Mouse (Mus musculus): ENCODE measurements around the gene Nectin4. TPM values are rescaled to one million over a fixed set of nuclear protein-coding genes. Genes with fewer than 3 reads are reported as not detected.
"Not testable (repeated sequence)": the region's sequence is repeated elsewhere in the genome, so short reads cannot be mapped to it uniquely, and the experiment has no call there.

The Nectin4 gene
- 1.4 and 1.6 TPM in 2 replicates for polyA plus RNA-seq (2014; fragmentation: Nextera tagmentation; extraction: Ambion mirVana)

- no peak within 1 kb of the TSS for H3K27ac ChIP-seq (replicated peaks; ENCODE audit: low read depth, low read length)
- no peak within 1 kb of the TSS for H3K9ac ChIP-seq (replicated peaks; ENCODE audit: low read length)
- no peaks in the 10 kb centered on the region for H3K9me3 ChIP-seq (ENCODE audit: control insufficient read depth, low read length)
- no peak within 1 kb of the TSS for H3K4me3 ChIP-seq (replicated peaks; ENCODE audit: low read depth, low read length)
- WGBS, result 45% methylated on average over 20 of the region's 20 CpGs
- no peaks in the 10 kb centered on the region for H3K36me3 ChIP-seq (ENCODE audit: control insufficient read depth, insufficient read depth, low read length)
- H3K4me1 ChIP-seq (ENCODE audit: control insufficient read depth, insufficient read depth, low read length), result no peaks in the 10 kb centered on the region
- H3K4me2 ChIP-seq (ENCODE audit: low read length), result no peak within 1 kb of the TSS
- no peak for DNase-seq
- no peak for ATAC-seq (ENCODE audit: low FRiP score, low TSS enrichment)
- H3K27me3 ChIP-seq (ENCODE audit: control insufficient read depth, insufficient read depth, low read length), result no peaks in the 10 kb centered on the region
These were observed at the start of gene Nectin4 for GRCm38 (mm10) chr1:171369845-171370556. TSS of gene Nectin4 (plus strand) at chr1:171370099.

GRCm38 (mm10) chr1:171320151-171320550, 49.7 kb upstream of the Nectin4 start:
- H3K27me3 ChIP-seq (ENCODE audit: control insufficient read depth, insufficient read depth, low read length), result no peaks in the 10 kb centered on the region
- H3K4me2 ChIP-seq (ENCODE audit: low read length), result no peak overlapping the region
- H3K4me3 ChIP-seq (replicated peaks; ENCODE audit: low read depth, low read length), result no peak overlapping the region
- no peaks in the 10 kb centered on the region for H3K9me3 ChIP-seq (ENCODE audit: control insufficient read depth, low read length)
- no peaks in the 10 kb centered on the region for H3K4me1 ChIP-seq (ENCODE audit: control insufficient read depth, insufficient read depth, low read length)
- DNase-seq (no peak), ATAC-seq (ENCODE audit: low FRiP score, low TSS enrichment) (no peak)
- H3K27ac ChIP-seq (replicated peaks; ENCODE audit: low read depth, low read length), result no peak overlapping the region
- 15% methylated on average over 5 of the region's 5 CpGs for WGBS
- H3K9ac ChIP-seq (replicated peaks; ENCODE audit: low read length), result no peak overlapping the region
- no peaks in the 10 kb centered on the region for H3K36me3 ChIP-seq (ENCODE audit: control insufficient read depth, insufficient read depth, low read length)

- H3K36me3 ChIP-seq (ENCODE audit: control insufficient read depth, insufficient read depth, low read length), result no peaks in the 10 kb centered on the region
- no peaks in the 10 kb centered on the region for H3K4me1 ChIP-seq (ENCODE audit: control insufficient read depth, insufficient read depth, low read length)
- no peak overlapping the region for H3K4me2 ChIP-seq (ENCODE audit: low read length)
- DNase-seq (peak; percentile 73), ATAC-seq (ENCODE audit: low FRiP score, low TSS enrichment) (no peak)
- H3K27ac ChIP-seq (replicated peaks; ENCODE audit: low read depth, low read length), result no peak overlapping the region
- no peaks in the 10 kb centered on the region for H3K9me3 ChIP-seq (ENCODE audit: control insufficient read depth, low read length)
- H3K4me3 ChIP-seq (replicated peaks; ENCODE audit: low read depth, low read length), result no peak overlapping the region
- H3K27me3 ChIP-seq (ENCODE audit: control insufficient read depth, insufficient read depth, low read length), result no peaks in the 10 kb centered on the region
- H3K9ac ChIP-seq (replicated peaks; ENCODE audit: low read length), result no peak overlapping the region
These were observed 48.5 kb upstream of the Nectin4 start for GRCm38 (mm10) chr1:171321415-171321814.

- H3K4me2 ChIP-seq (ENCODE audit: low read length), result no peak overlapping the region
- H3K36me3 ChIP-seq (ENCODE audit: control insufficient read depth, insufficient read depth, low read length), result no peaks in the 10 kb centered on the region
- DNase-seq (no peak), ATAC-seq (ENCODE audit: low FRiP score, low TSS enrichment) (no peak)
- no peak overlapping the region for H3K9ac ChIP-seq (replicated peaks; ENCODE audit: low read length)
- H3K4me1 ChIP-seq (ENCODE audit: control insufficient read depth, insufficient read depth, low read length), result peaks cover under 1% of the 10 kb centered on the region; the same call in 1 of the 2 replicates
- no peak overlapping the region for H3K27ac ChIP-seq (replicated peaks; ENCODE audit: low read depth, low read length)
- no peaks in the 10 kb centered on the region for H3K9me3 ChIP-seq (ENCODE audit: control insufficient read depth, low read length)
- WGBS, result 85% methylated on average over 1 of the region's 1 CpGs
- no peak overlapping the region for H3K4me3 ChIP-seq (replicated peaks; ENCODE audit: low read depth, low read length)
- no peaks in the 10 kb centered on the region for H3K27me3 ChIP-seq (ENCODE audit: control insufficient read depth, insufficient read depth, low read length)
These were observed 47.9 kb upstream of the Nectin4 start for GRCm38 (mm10) chr1:171322012-171322411.

- 94% methylated on average over 2 of the region's 2 CpGs for WGBS
- Histone ChIP-seq H3K36me3 (ENCODE audit: control insufficient read depth, insufficient read depth, low read length) (no peaks in the 10 kb centered on the region), H3K4me3 (replicated peaks; ENCODE audit: low read depth, low read length) (no peak overlapping the region), H3K4me1 (ENCODE audit: control insufficient read depth, insufficient read depth, low read length) (peaks cover 17% of the 10 kb centered on the region), H3K27ac (replicated peaks; ENCODE audit: low read depth, low read length) (no peak overlapping the region), H3K9me3 (ENCODE audit: control insufficient read depth, low read length) (no peaks in the 10 kb centered on the region), H3K4me2 (ENCODE audit: low read length) (no peak overlapping the region), H3K27me3 (ENCODE audit: control insufficient read depth, insufficient read depth, low read length) (no peaks in the 10 kb centered on the region), H3K9ac (replicated peaks; ENCODE audit: low read length) (no peak overlapping the region)
- DNase-seq, result no peak
- no peak for ATAC-seq (ENCODE audit: low FRiP score, low TSS enrichment)
These were observed 44.3 kb upstream of the Nectin4 start for GRCm38 (mm10) chr1:171325571-171325970.

- H3K4me3 ChIP-seq (replicated peaks; ENCODE audit: low read depth, low read length); H3K9me3 ChIP-seq (ENCODE audit: control insufficient read depth, low read length); H3K27ac ChIP-seq (replicated peaks; ENCODE audit: low read depth, low read length); H3K4me2 ChIP-seq (ENCODE audit: low read length); DNase-seq; H3K36me3 ChIP-seq (ENCODE audit: control insufficient read depth, insufficient read depth, low read length); H3K9ac ChIP-seq (replicated peaks; ENCODE audit: low read length); ATAC-seq (ENCODE audit: low FRiP score, low TSS enrichment); H3K27me3 ChIP-seq (ENCODE audit: control insufficient read depth, insufficient read depth, low read length): not testable (repeated sequence)
- peaks cover 25% of the 10 kb centered on the region for H3K4me1 ChIP-seq (ENCODE audit: control insufficient read depth, insufficient read depth, low read length)
- WGBS, result 83% methylated on average over 4 of the region's 4 CpGs
These were observed 43.3 kb upstream of the Nectin4 start for GRCm38 (mm10) chr1:171326588-171326987.

- ATAC-seq (ENCODE audit: low FRiP score, low TSS enrichment), result no peak
- Histone ChIP-seq H3K4me1 (ENCODE audit: control insufficient read depth, insufficient read depth, low read length) (peaks cover 32% of the 10 kb centered on the region), H3K27me3 (ENCODE audit: control insufficient read depth, insufficient read depth, low read length) (no peaks in the 10 kb centered on the region), H3K4me3 (replicated peaks; ENCODE audit: low read depth, low read length) (peak overlapping the region; percentile 82), H3K36me3 (ENCODE audit: control insufficient read depth, insufficient read depth, low read length) (0 out of 2 replicates have a peak, but pooled peaks cover 5% of the 10 kb centered on the region), H3K4me2 (ENCODE audit: low read length) (peak overlapping the region; percentile 83), H3K27ac (replicated peaks; ENCODE audit: low read depth, low read length) (peak overlapping the region; percentile 99), H3K9ac (replicated peaks; ENCODE audit: low read length) (peak overlapping the region; percentile 84), H3K9me3 (ENCODE audit: control insufficient read depth, low read length) (no peaks in the 10 kb centered on the region)
- peak; percentile 68 for DNase-seq
- WGBS, result 33% methylated on average over 9 of the region's 9 CpGs
These were observed 41.7 kb upstream of the Nectin4 start for GRCm38 (mm10) chr1:171328244-171328643.

GRCm38 (mm10) chr1:171328839-171329432, 41.0 kb upstream of the Nectin4 start, which contains the start of gene Dedd:
TSS of gene Dedd (plus strand) at chr1:171329145.
- Histone ChIP-seq H3K9me3 (ENCODE audit: control insufficient read depth, low read length) (no peaks in the 10 kb centered on the region), H3K4me3 (replicated peaks; ENCODE audit: low read depth, low read length) (peak within 1 kb of the TSS; percentile 82), H3K36me3 (ENCODE audit: control insufficient read depth, insufficient read depth, low read length) (peaks cover 7% of the 10 kb centered on the region; the same call in 1 of the 2 replicates), H3K9ac (replicated peaks; ENCODE audit: low read length) (peak within 1 kb of the TSS; percentile 84), H3K27me3 (ENCODE audit: control insufficient read depth, insufficient read depth, low read length) (no peaks in the 10 kb centered on the region), H3K4me2 (ENCODE audit: low read length) (peak within 1 kb of the TSS; percentile 83), H3K27ac (replicated peaks; ENCODE audit: low read depth, low read length) (peak within 1 kb of the TSS; percentile 99), H3K4me1 (ENCODE audit: control insufficient read depth, insufficient read depth, low read length) (peaks cover 32% of the 10 kb centered on the region)
- WGBS, result under 1% methylated on average over 48 of the region's 48 CpGs
- DNase-seq, result peak; percentile 96
- ATAC-seq (ENCODE audit: low FRiP score, low TSS enrichment), result peak; percentile 96

Data from midbrain, embryonic 14.5 days (tissue).